Mouse (Mus musculus) lung, embryonic 14.5 days (tissue): ENCODE data around the gene Olfr1055. TPM values are rescaled to one million over a fixed set of nuclear protein-coding genes. Genes with fewer than 3 reads are reported as not detected.
"Not testable (repeated sequence)": the region's sequence is repeated elsewhere in the genome, so short reads cannot be mapped to it uniquely, and the experiment has no call there.

ENCODE experiments used
- ATAC-seq: fragments of 200-750 bp; cut with Nextera tagmentation; 2 replicates; pipeline ENCODE4 v1.8.0; 2017; ENCODE audit warnings: mild to moderate bottlenecking, moderate TSS enrichment, moderate library complexity; ENCODE audit not compliant: insufficient read depth
- DNase-seq: peaks from one replicate; pipeline ENCODE4 v3.0.0-alpha.2; 2015
- H3K27ac ChIP-seq: fragments of 300-500 bp; sonication (generic); 2 replicates; pipeline ENCODE4 v1.5.1; 2014; ENCODE audit warnings: low read depth, mild to moderate bottlenecking, moderate library complexity
- H3K27me3 ChIP-seq: fragments of 300-500 bp; sonication (generic); 2 replicates; pipeline ENCODE4 v1.6.1; 2014; ENCODE audit warnings: low read length, control low read depth; ENCODE audit not compliant: insufficient read depth
- H3K36me3 ChIP-seq: fragments of 300-500 bp; sonication (generic); 2 replicates; pipeline ENCODE4 v1.6.1; 2014; ENCODE audit warnings: control low read depth; ENCODE audit not compliant: insufficient read depth
- H3K4me1 ChIP-seq: fragments of 300-500 bp; sonication (generic); 2 replicates; pipeline ENCODE4 v1.6.1; 2014; ENCODE audit warnings: antibody characterized with exemption, control low read depth; ENCODE audit not compliant: insufficient read depth
- H3K4me2 ChIP-seq: fragments of 300-500 bp; sonication (generic); 2 replicates; pipeline ENCODE4 v1.6.1; 2014; ENCODE audit warnings: mild to moderate bottlenecking
- H3K4me3 ChIP-seq: fragments of 300-500 bp; sonication (generic); 2 replicates; pipeline ENCODE4 v1.5.1; 2014; ENCODE audit warnings: low read depth, low read length
- H3K9ac ChIP-seq: fragments of 300-500 bp; sonication (generic); 2 replicates; pipeline ENCODE4 v1.6.1; 2014
- H3K9me3 ChIP-seq: fragments of 300-500 bp; sonication (generic); 2 replicates; pipeline ENCODE4 v1.6.1; 2016; ENCODE audit warnings: low read depth, low read length, control low read depth
- CTCF ChIP-seq: IDR thresholded peaks from 2 replicates; pipeline ENCODE4 v1.5.1; 2016; ENCODE audit warnings: antibody characterized with exemption, low read depth
- whole genome bisulfite sequencing: fragments of 180-500 bp; shearing (Covaris S2); extraction: QIAGEN DNeasy Blood & Tissue Kit; methylation state at CpG from one replicate; pipeline ENCODE4 v1.1.7; 2014; 5-methylcytosine and 5-hydroxymethylcytosine counted together
- polyA plus RNA-seq: library from polyadenylated mRNA; unstranded; fragments of >200 nt; fragmentation: Nextera tagmentation; extraction: Ambion mirVana; gene quantifications from 2 replicates; pipeline ENCODE4 v1.2.1, GENCODE M21; 2014

The Olfr1055 gene
- not detected in 2 replicates for polyA plus RNA-seq

- TF ChIP-seq CTCF: no peak
Measured at GRCm38 (mm10) chr2:86350184-86350583, at the start of gene Olfr1055. Gene Olfr1055 (minus strand): TSS chr2:86350284.

GRCm38 (mm10) chr2:86395114-86395513, 45.0 kb upstream of the Olfr1055 start:
- DNase-seq: no peak
- Histone ChIP-seq H3K4me2 (no peak overlapping the region), H3K9me3 (no peaks in the 10 kb centered on the region), H3K27me3 (no peaks in the 10 kb centered on the region), H3K36me3 (no peaks in the 10 kb centered on the region), H3K9ac (no peak overlapping the region), H3K4me3 (no peak overlapping the region), H3K27ac (no peak overlapping the region), H3K4me1 (no peaks in the 10 kb centered on the region)
- no peak for ATAC-seq
- 84% methylated on average over 2 of the region's 2 CpGs for WGBS
- TF ChIP-seq CTCF: no peak

More at GRCm38 (mm10) chr2:86350184-86350583, at the start of gene Olfr1055:
- 80% methylated on average over 5 of the region's 5 CpGs for WGBS
- no peak within 1 kb of the TSS for H3K9ac ChIP-seq
- H3K27me3 ChIP-seq: no peaks in the 10 kb centered on the region
- no peaks in the 10 kb centered on the region for H3K36me3 ChIP-seq
- H3K9me3 ChIP-seq: no peaks in the 10 kb centered on the region
- DNase-seq (no peak), ATAC-seq (no peak)
- H3K4me2 ChIP-seq: no peak within 1 kb of the TSS
- no peak within 1 kb of the TSS for H3K4me3 ChIP-seq
- no peak within 1 kb of the TSS for H3K27ac ChIP-seq
- no peaks in the 10 kb centered on the region for H3K4me1 ChIP-seq

- not testable (repeated sequence) for ATAC-seq, H3K9ac ChIP-seq, H3K27ac ChIP-seq, H3K4me1 ChIP-seq, H3K36me3 ChIP-seq, H3K9me3 ChIP-seq, H3K4me3 ChIP-seq, DNase-seq, H3K4me2 ChIP-seq, H3K27me3 ChIP-seq
Measured at GRCm38 (mm10) chr2:86388461-86388860, 38.4 kb upstream of the Olfr1055 start, which contains the start of gene Olfr1058. Gene Olfr1058 (minus strand): TSS chr2:86388561.

GRCm38 (mm10) chr2:86378293-86378692, 28.2 kb upstream of the Olfr1055 start, which contains the start of gene Olfr1057:
Gene Olfr1057 (minus strand): TSS chr2:86378393.
- DNase-seq: no peak
- no peak within 1 kb of the TSS for H3K4me3 ChIP-seq
- H3K4me2 ChIP-seq: no peak within 1 kb of the TSS
- no peaks in the 10 kb centered on the region for H3K27me3 ChIP-seq
- no peaks in the 10 kb centered on the region for H3K36me3 ChIP-seq
- H3K4me1 ChIP-seq: no peaks in the 10 kb centered on the region
- no peak for TF ChIP-seq CTCF
- no peak within 1 kb of the TSS for H3K27ac ChIP-seq
- H3K9ac ChIP-seq: no peak within 1 kb of the TSS
- ATAC-seq: no peak
- no peaks in the 10 kb centered on the region for H3K9me3 ChIP-seq

- H3K4me2 ChIP-seq, H3K4me3 ChIP-seq, H3K9ac ChIP-seq, H3K27ac ChIP-seq, H3K36me3 ChIP-seq, H3K27me3 ChIP-seq, DNase-seq, ATAC-seq, H3K9me3 ChIP-seq, H3K4me1 ChIP-seq: not testable (repeated sequence)
- WGBS: no CpG with 5 or more reads among the region's 6 CpGs
Measured at GRCm38 (mm10) chr2:86366342-86366741, 16.3 kb upstream of the Olfr1055 start.

- Histone ChIP-seq H3K4me1 (no peaks in the 10 kb centered on the region), H3K27ac (no peak within 1 kb of the TSS), H3K36me3 (no peaks in the 10 kb centered on the region), H3K4me2 (no peak within 1 kb of the TSS), H3K4me3 (no peak within 1 kb of the TSS), H3K9me3 (no peaks in the 10 kb centered on the region), H3K9ac (no peak within 1 kb of the TSS), H3K27me3 (no peaks in the 10 kb centered on the region)
- DNase-seq (no peak), ATAC-seq (no peak)
- TF ChIP-seq CTCF: no peak
Measured at GRCm38 (mm10) chr2:86362369-86362768, 12.3 kb upstream of the Olfr1055 start, which contains the start of gene Olfr1056. Gene Olfr1056 (minus strand): TSS chr2:86362469.

GRCm38 (mm10) chr2:86351751-86352150, 1.7 kb upstream of the Olfr1055 start:
- H3K27me3 ChIP-seq, H3K9ac ChIP-seq, H3K36me3 ChIP-seq, H3K9me3 ChIP-seq, H3K4me1 ChIP-seq, H3K27ac ChIP-seq, H3K4me3 ChIP-seq, H3K4me2 ChIP-seq, ATAC-seq: not testable (repeated sequence)
- 85% methylated on average over 1 of the region's 1 CpGs for WGBS
- DNase-seq: peak; percentile 1

- H3K4me1 ChIP-seq: no peaks in the 10 kb centered on the region
- no peaks in the 10 kb centered on the region for H3K9me3 ChIP-seq
- 87% methylated on average over 3 of the region's 3 CpGs for WGBS
- no peak for DNase-seq
- no peak within 1 kb of the TSS for H3K27ac ChIP-seq
- no peak within 1 kb of the TSS for H3K9ac ChIP-seq
- TF ChIP-seq CTCF: no peak
- no peak for ATAC-seq
- no peak within 1 kb of the TSS for H3K4me3 ChIP-seq
- no peak within 1 kb of the TSS for H3K4me2 ChIP-seq
- H3K36me3 ChIP-seq: no peaks in the 10 kb centered on the region
- H3K27me3 ChIP-seq: no peaks in the 10 kb centered on the region
Measured at GRCm38 (mm10) chr2:86335333-86335732, 14.8 kb downstream of the Olfr1055 start, which contains the start of gene Olfr1054. Gene Olfr1054 (minus strand): TSS chr2:86335433.
